17 mouse cellular contexts compared by ENCODE assay signal in genomic region chr17:7774101-7774500, GRCm38 (mm10). TPM values are rescaled to one million over a fixed set of nuclear protein-coding genes. Genes with fewer than 3 reads are reported as not detected.
"Had no signal": no experiment of that assay in that cellular context is flagged by ENCODE, and none has a peak within 500 bp of the region (broad histone marks: within the 10 kb centered on the region; RNA-seq: fewer than 3 reads in every experiment).

No protein-coding gene starts in this region.

- DNase-seq: heart, postnatal 10 days; heart, postnatal 14 days; heart, postnatal 36 days; heart, postnatal 4 days; kidney, adult 11 months; kidney, adult 18-20 months; kidney, adult 2 months; kidney, adult 8-10 months; kidney, adult 9 months; kidney, postnatal 10 days; kidney, postnatal 14 days; kidney, postnatal 25 days; kidney, postnatal 36 days; kidney, postnatal 4 days; layer of hippocampus, adult 9-11 months; layer of hippocampus, postnatal 36 days had no signal

RNA-seq across cellular contexts. Expression of gene Fndc1, which starts 53.0 kb away (rescaled TPM):
- total RNA-seq: hematopoietic stem cell, adult 5-6 weeks had no signal
